Mouse (Mus musculus) WW6 (cell line): ENCODE measurements around the gene 4930402H24Rik.

ENCODE experiments used
- DNase-seq: peaks from one replicate; pipeline ENCODE4 v3.0.0-alpha.2; 2013; ENCODE audit warnings: low read depth, low spot score

The 4930402H24Rik gene

GRCm38 (mm10) chr2:130731855-130732254, 174.4 kb downstream of the 4930402H24Rik start:
- DNase-seq = no peak

GRCm38 (mm10) chr2:130730746-130731145, 175.5 kb downstream of the 4930402H24Rik start:
- DNase-seq = no peak

- DNase-seq = no peak
Measured at GRCm38 (mm10) chr2:130728906-130729585, 177.2 kb downstream of the 4930402H24Rik start.

GRCm38 (mm10) chr2:130727752-130728151, 178.5 kb downstream of the 4930402H24Rik start:
- DNase-seq = no peak

- DNase-seq = no peak
Measured at GRCm38 (mm10) chr2:130724369-130724768, 181.8 kb downstream of the 4930402H24Rik start.

- DNase-seq = no peak
Measured at GRCm38 (mm10) chr2:130717951-130718350, 188.3 kb downstream of the 4930402H24Rik start.

GRCm38 (mm10) chr2:130707057-130707456, 199.1 kb downstream of the 4930402H24Rik start:
- no peak for DNase-seq

GRCm38 (mm10) chr2:130706602-130707001, 199.6 kb downstream of the 4930402H24Rik start:
- DNase-seq = no peak

GRCm38 (mm10) chr2:130705178-130705577, 201.0 kb downstream of the 4930402H24Rik start:
- DNase-seq = no peak

GRCm38 (mm10) chr2:130704040-130705001, 201.9 kb downstream of the 4930402H24Rik start:
- no peak for DNase-seq

GRCm38 (mm10) chr2:130697821-130698266, 208.4 kb downstream of the 4930402H24Rik start:
- no peak for DNase-seq

GRCm38 (mm10) chr2:130697153-130697810, 208.9 kb downstream of the 4930402H24Rik start, which contains the start of gene Slc4a11:
TSS of gene Slc4a11 (minus strand) at chr2:130697519.
- DNase-seq = peak; percentile 75

- DNase-seq = peak; percentile 22
Measured at GRCm38 (mm10) chr2:130696700-130697152, 209.5 kb downstream of the 4930402H24Rik start.

- no peak for DNase-seq
Measured at GRCm38 (mm10) chr2:130693563-130693962, 212.6 kb downstream of the 4930402H24Rik start.

GRCm38 (mm10) chr2:130689011-130689410, 217.2 kb downstream of the 4930402H24Rik start:
- DNase-seq = no peak

- no peak for DNase-seq
Measured at GRCm38 (mm10) chr2:130685426-130685825, 220.8 kb downstream of the 4930402H24Rik start.

GRCm38 (mm10) chr2:130681531-130681930, 224.7 kb downstream of the 4930402H24Rik start:
- DNase-seq = no peak

- DNase-seq = no peak
Measured at GRCm38 (mm10) chr2:130679899-130680298, 226.3 kb downstream of the 4930402H24Rik start.

GRCm38 (mm10) chr2:130679154-130679553, 227.1 kb downstream of the 4930402H24Rik start:
- no peak for DNase-seq

- no peak for DNase-seq
Measured at GRCm38 (mm10) chr2:130677211-130677610, 229.0 kb downstream of the 4930402H24Rik start.

GRCm38 (mm10) chr2:130667559-130667958, 238.6 kb downstream of the 4930402H24Rik start, which contains the start of gene Itpa:
TSS of gene Itpa (plus strand) at chr2:130667610.
- DNase-seq = peak; percentile 83
